8 mouse cellular contexts compared by ENCODE assay signal in the genomic region with DNA sequence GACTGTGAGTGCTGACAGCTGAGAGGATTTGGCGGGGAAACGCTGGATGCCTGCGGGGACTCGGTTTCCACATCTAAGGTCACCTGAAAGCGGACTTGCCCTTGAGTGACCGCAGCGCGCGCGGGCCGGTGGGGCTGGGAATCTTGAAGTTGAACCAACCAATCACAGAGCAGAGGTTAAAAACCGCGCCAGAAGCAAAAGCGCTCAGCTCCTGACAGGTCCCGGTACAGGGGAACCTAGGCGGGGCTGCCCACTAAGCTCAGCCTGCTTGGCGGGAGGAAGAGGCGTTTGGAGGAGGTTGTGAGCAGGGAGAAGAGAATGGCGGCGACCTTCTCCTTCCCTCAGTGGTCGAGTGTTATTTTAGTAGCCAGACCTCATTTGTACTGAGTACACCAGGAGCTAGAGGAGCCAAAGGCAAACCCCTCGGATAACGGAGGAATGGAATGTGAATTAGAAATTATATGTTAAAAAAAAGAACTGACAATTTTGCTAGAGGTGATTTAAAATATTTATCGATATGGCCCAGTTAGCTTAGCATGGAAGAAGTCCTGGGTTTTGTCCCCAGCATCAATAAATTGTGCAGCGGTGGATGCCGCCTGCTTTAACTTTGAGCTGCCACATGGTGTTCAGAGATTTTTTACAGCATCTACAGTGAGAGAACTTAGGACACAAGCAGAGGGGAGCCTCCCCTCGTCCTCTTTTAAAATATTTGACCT. TPM values are rescaled to one million over a fixed set of nuclear protein-coding genes. Genes with fewer than 3 reads are reported as not detected.
DNase-seq lines count a peak whose midpoint lies in the region; TF ChIP-seq lines count a peak whose summit lies in the region.

No protein-coding gene starts in this region.

- peaks cover 6% of the 10 kb centered on the region for H3K36me3 ChIP-seq in myocyte (ENCODE audit: control insufficient read depth, insufficient read depth)

- H3ac ChIP-seq in myocyte (ENCODE audit: control insufficient read depth, insufficient read length) = peak overlapping the region; percentile 33

- H3K4me2 ChIP-seq in myocyte (ENCODE audit: low read depth) = peak overlapping the region; percentile 90

- TF ChIP-seq POLR2A in myocyte (IDR thresholded peaks at IDR 0.05; ENCODE audit: insufficient read length, low read depth) = no peak

- DNase-seq in gastrocnemius, postnatal 14 days = peak; percentile 15
- no peak for DNase-seq in gastrocnemius, postnatal 10 days
- peak; percentile 20 for DNase-seq in adrenal gland, postnatal 25 days
- DNase-seq in forelimb bud, embryonic 11.5 days (ENCODE audit: low read depth, low spot score) = peak; percentile 77
- DNase-seq in kidney, postnatal 36 days = peak; percentile 72 to 73
- DNase-seq in thymus, postnatal 4 days = peak; percentile 69
- DNase-seq in B cell, adult 2 months = no peak

- H3K4me3 ChIP-seq in myocyte = peak overlapping the region; percentile 47

- H3K27me3 ChIP-seq in myocyte (ENCODE audit: control insufficient read depth, insufficient read depth, insufficient read length) = no peaks in the 10 kb centered on the region

- peaks cover 15% of the 10 kb centered on the region for H3K79me2 ChIP-seq in myocyte (ENCODE audit: control insufficient read depth, insufficient read depth)

- intact Hi-C loops in gastrocnemius, postnatal 14 days (cut with DNase I; ENCODE audit: low total_unique reads) = no loop called here

TF ChIP-seq in myocyte, 11 proteins besides CTCF, POLR2A, EP300 and RAD21:
- TF ChIP-seq E2F4 (IDR thresholded peaks at IDR 0.05; ENCODE audit: insufficient read depth) (peak; percentile 73), MYOD1 (IDR thresholded peaks at IDR 0.05; ENCODE audit: control insufficient read depth in 1 of 3, insufficient read length in 2 of 3, low read depth in 2 of 3) (no peak), POLR2AphosphoS2 (IDR thresholded peaks at IDR 0.05; ENCODE audit: insufficient read length, low read depth) (peak; percentile 66)

RNA-seq across cellular contexts. Expression of a gene that starts 1.1 kb away (rescaled TPM):
- total RNA-seq in gastrocnemius, postnatal 14 days (2021) = 1 to 10 TPM; 8.1 to 8.6 TPM
- total RNA-seq in gastrocnemius, postnatal 10 days (2021) = 10 to 100 TPM; 13.5 to 21.2 TPM
- 26.7 and 30.0 TPM in 2 replicates for total RNA-seq in adrenal gland, postnatal 25 days (2021)
- polyA plus RNA-seq in myocyte (2012; fragmentation: generic; extraction: Trizol) = 73.0 TPM

RNA-seq across cellular contexts. Expression of a gene that starts 25.3 kb away (rescaled TPM):
- 1 to 10 TPM; 6.8 to 7.5 TPM for total RNA-seq in gastrocnemius, postnatal 14 days (2021)
- 1 to 10 TPM; 7.4 to 8.3 TPM for total RNA-seq in gastrocnemius, postnatal 10 days (2021)
- 2.5 and 5.0 TPM in 2 replicates for total RNA-seq in adrenal gland, postnatal 25 days (2021)
- 0.26 TPM for polyA plus RNA-seq in myocyte (2012; fragmentation: generic; extraction: Trizol)

RNA-seq across cellular contexts. Expression of a gene that starts 55.8 kb away (rescaled TPM):
- 1 to 10 TPM; 4.4 to 6.1 TPM for total RNA-seq in gastrocnemius, postnatal 14 days (2021)
- 10 to 100 TPM in 1 of 2 experiments, 1 to 10 TPM in 1; 9.5 to 11.4 TPM for total RNA-seq in gastrocnemius, postnatal 10 days (2021)
- 9.8 and 14.8 TPM in 2 replicates for total RNA-seq in adrenal gland, postnatal 25 days (2021)
- 4.1 TPM for polyA plus RNA-seq in myocyte (2012; fragmentation: generic; extraction: Trizol)

Comparison
In these comparisons a context has a peak if more than half of its experiments do, and no peak if none do; other contexts are left out.
1. DNase-seq: peak in gastrocnemius, postnatal 14 days (single experiment), adrenal gland, postnatal 25 days (single experiment), forelimb bud, embryonic 11.5 days (single experiment), kidney, postnatal 36 days (2 of 2) and thymus, postnatal 4 days (single experiment); none in gastrocnemius, postnatal 10 days (single experiment) and B cell, adult 2 months (0 of 2).